Mouse (Mus musculus) mature B cell (primary cell): ENCODE results near the gene Bhlhe40.

Experiments used
- in situ Hi-C: fragments of 300-500 bp; cut with MboI; formaldehyde crosslinking; loops from 2 replicates; pipeline ENCODE4 v1.14.3; 2019

Bhlhe40 gene

DNA sequence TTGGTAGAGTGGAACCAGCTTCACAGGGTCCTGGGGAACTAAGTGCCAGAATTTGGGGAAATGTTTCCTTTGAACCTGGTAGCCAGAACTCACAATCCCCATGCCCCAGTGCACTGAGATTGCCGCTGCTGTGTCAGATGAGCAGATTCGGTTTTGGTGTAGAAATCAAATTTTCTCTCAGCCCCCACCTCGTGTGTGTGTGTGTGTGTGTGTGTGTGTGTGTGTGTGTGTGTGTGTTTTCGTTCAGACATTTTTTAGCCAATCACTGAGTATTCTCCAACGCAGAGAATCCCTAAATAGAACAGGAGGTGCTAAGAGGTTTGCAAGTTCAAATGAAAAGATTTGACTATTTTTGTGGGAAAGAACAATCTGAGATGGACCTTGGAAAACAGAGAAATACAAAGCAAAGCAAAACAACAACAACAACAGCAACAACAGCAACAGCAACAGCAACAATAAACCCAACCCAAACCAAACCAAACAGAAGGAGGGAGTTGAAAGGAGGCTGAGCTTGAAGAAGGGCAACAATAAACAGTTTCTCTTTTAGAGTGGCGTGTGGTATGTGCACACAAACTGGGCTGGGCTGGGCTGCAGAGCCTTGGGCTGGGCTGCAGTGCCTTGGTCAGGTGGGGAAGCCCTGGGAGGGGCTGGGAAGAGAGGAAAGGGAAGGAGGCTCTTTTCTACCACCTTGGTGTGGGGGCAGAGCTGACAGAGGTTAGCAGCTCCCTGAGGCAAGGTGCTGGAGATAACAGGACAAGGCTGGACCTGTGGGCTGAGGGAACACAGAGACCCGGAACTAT is 52.9 kb downstream of the Bhlhe40 start:
- in situ Hi-C loops, result loop anchor here (25.0 kb wide), 1 partner anchor 526 kb away; the partner anchor contains the start of gene Sumf1
